Mouse (Mus musculus) left cerebral cortex, adult 2 months (tissue): ENCODE data around the gene Gm20929. TPM values are rescaled to one million over a fixed set of nuclear protein-coding genes. Genes with fewer than 3 reads are reported as not detected.
"Not testable (repeated sequence)": the region's sequence is repeated elsewhere in the genome, so short reads cannot be mapped to it uniquely, and the experiment has no call there.

ENCODE experiments used
- DNase-seq, 2 experiments: peaks; one replicate each; pipeline ENCODE4 v3.0.0; 2021 to 2022; ENCODE audit warnings: low spot score in 2 of 2, mixed read lengths in 1 of 2; ENCODE audit errors: extremely low spot score in 1 of 2
- H3K27ac ChIP-seq: fragments of 200-600 bp; 2 replicates; pipeline ENCODE4 v1.8.1; 2022
- H3K4me3 ChIP-seq: fragments of 200-600 bp; 2 replicates; pipeline ENCODE4 v1.8.1; 2022
- intact Hi-C: fragments of 180-260 bp; cut with DNase I; formaldehyde crosslinking; loops from one replicate; pipeline ENCODE4 v1.15.1; 2025
- long read RNA-seq, 2 experiments: library from polyadenylated mRNA; stranded (forward); transcript quantifications; one replicate each; pipeline ENCODE4 v2.0.0; 2021; ENCODE audit warnings: borderline mapping rate in 2 of 2
- total RNA-seq, 2 experiments: library from RNA; stranded (reverse); gene quantifications; 2 replicates each; pipeline ENCODE4 v1.2.3; 2021

The Gm20929 gene
- total RNA-seq, result not detected
- long read RNA-seq, experiment 1, result 0 reads
- long read RNA-seq, experiment 2, result 0 reads

- intact Hi-C loops, H3K27ac ChIP-seq, DNase-seq, H3K4me3 ChIP-seq: not testable (repeated sequence)
Observed at GRCm38 (mm10) chrY:53843649-53844048, at the start of gene Gm20929. Gene Gm20929, plus strand, starts transcription at chrY:53843949.
